Mouse (Mus musculus): ENCODE measurements around the gene 2310033P09Rik. TPM values are rescaled to one million over a fixed set of nuclear protein-coding genes. Genes with fewer than 3 reads are reported as not detected.
"Not testable (repeated sequence)": the region's sequence is repeated elsewhere in the genome, so short reads cannot be mapped to it uniquely, and the experiment has no call there.

The 2310033P09Rik gene
- polyA plus RNA-seq, 1 experiment from 2014 or later = 33.6 TPM

- ATAC-seq (ENCODE audit: low FRiP score, low TSS enrichment) = peak; percentile 95
- H3K9ac ChIP-seq (replicated peaks; ENCODE audit: low read length) = peak overlapping the region; percentile 82
- no peaks in the 10 kb centered on the region for H3K9me3 ChIP-seq (ENCODE audit: low read length)
Observed at GRCm38 (mm10) chr11:59191231-59192058, 16.7 kb upstream of the 2310033P09Rik start.

DNA sequence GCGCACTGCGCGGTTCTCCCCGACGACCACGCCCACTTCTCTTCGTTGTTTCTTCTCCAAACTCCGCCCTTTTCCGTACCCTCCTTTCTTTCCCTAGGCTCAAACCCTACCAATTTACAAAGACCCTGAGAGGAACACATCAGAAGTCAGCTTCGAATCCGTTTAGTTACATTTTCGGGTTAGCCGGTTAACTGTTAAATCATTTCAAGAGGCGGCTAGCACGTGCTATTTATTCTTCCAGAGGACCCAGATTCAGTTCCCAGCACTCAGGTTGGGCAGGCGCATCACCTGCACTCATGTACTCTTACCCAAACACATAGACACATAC is 16.1 kb upstream of the 2310033P09Rik start, which contains the start of gene Guk1:
TSS of gene Guk1 (minus strand) at position 154 of the 328 bp plus-strand sequence.
- Histone ChIP-seq H3K9me3 (ENCODE audit: low read length) (no peaks in the 10 kb centered on the region), H3K4me3 (ENCODE audit: low read length) (peak within 1 kb of the TSS; percentile 69), H3K9ac (replicated peaks; ENCODE audit: low read length) (peak within 1 kb of the TSS; percentile 82), H3K4me1 (ENCODE audit: insufficient read depth, low read length) (peaks cover 4% of the 10 kb centered on the region), H3K36me3 (ENCODE audit: insufficient read depth, low read length) (no peaks in the 10 kb centered on the region), H3K4me2 (replicated peaks; ENCODE audit: low read depth, low read length) (peak within 1 kb of the TSS; percentile 70), H3K27me3 (ENCODE audit: insufficient read depth, low read length) (no peaks in the 10 kb centered on the region; the same call in 1 of the 2 replicates), H3K27ac (ENCODE audit: low read length) (peak within 1 kb of the TSS; percentile 92)
- ATAC-seq (ENCODE audit: low FRiP score, low TSS enrichment) = 0 out of 2 replicates have a peak, but pooled peaks have one; percentile 5
- WGBS = 6% methylated on average over 16 of the region's 16 CpGs

More at GRCm38 (mm10) chr11:59191231-59192058, 16.7 kb upstream of the 2310033P09Rik start:
- Histone ChIP-seq H3K27me3 (ENCODE audit: insufficient read depth, low read length) (no peaks in the 10 kb centered on the region; the same call in 1 of the 2 replicates), H3K36me3 (ENCODE audit: insufficient read depth, low read length) (no peaks in the 10 kb centered on the region), H3K27ac (ENCODE audit: low read length) (peak overlapping the region; percentile 92), H3K4me1 (ENCODE audit: insufficient read depth, low read length) (peaks cover 4% of the 10 kb centered on the region), H3K4me3 (ENCODE audit: low read length) (peak overlapping the region; percentile 69), H3K4me2 (replicated peaks; ENCODE audit: low read depth, low read length) (peak overlapping the region; percentile 70)
- under 1% methylated on average over 40 of the region's 59 CpGs for WGBS

- Histone ChIP-seq H3K9me3 (ENCODE audit: low read length) (no peaks in the 10 kb centered on the region), H3K27ac (ENCODE audit: low read length) (no peak overlapping the region)
- ATAC-seq (ENCODE audit: low FRiP score, low TSS enrichment) = no peak
Observed at GRCm38 (mm10) chr11:59196230-59196629, 11.9 kb upstream of the 2310033P09Rik start.

DNA sequence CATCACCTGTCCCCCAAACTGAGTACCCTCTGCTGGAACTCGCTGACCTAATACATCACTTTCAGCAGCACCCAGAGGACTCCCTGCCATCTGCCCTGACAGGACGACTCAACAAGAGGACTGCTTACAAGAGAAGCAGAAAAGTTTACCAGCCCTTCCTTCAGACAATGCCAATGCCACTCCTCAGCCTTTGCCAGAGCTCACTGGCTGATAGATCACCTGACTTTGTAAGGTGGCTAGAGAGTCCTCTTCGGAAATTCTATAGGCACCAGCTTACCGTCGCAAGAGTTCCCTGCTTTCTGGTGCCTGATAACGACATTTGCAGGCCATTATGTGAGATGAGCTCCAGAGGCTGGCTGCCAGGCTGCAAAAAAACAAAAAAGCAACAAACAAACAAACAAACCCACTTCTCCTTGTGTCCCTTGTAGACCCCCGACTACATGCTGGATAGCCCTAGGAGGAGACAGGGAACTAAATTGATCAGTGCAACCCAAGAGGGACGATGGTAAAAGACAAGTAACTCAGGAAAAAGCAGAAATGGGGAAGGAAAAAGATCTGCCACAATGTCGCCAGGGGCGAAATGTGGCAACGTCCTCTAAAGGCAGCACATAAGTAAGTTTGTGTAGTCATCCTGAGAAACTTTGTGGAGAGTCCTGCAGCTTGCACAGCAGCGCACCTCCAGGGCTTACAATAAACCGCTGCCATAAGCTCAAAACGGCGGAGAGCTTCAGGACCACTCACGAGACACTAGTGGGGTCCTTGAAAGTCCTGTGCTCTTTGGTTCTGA is 6.7 kb upstream of the 2310033P09Rik start:
- ATAC-seq (ENCODE audit: low FRiP score, low TSS enrichment) = 0 out of 2 replicates have a peak, but pooled peaks have one; percentile 4
- 30% methylated on average over 16 of the region's 16 CpGs for WGBS
- peak overlapping the region; percentile 88 for H3K4me2 ChIP-seq (replicated peaks; ENCODE audit: low read depth, low read length)
- H3K4me3 ChIP-seq (ENCODE audit: low read length) = peak overlapping the region; percentile 91
- peaks cover 13% of the 10 kb centered on the region for H3K4me1 ChIP-seq (ENCODE audit: insufficient read depth, low read length)
- peaks cover 10% of the 10 kb centered on the region for H3K36me3 ChIP-seq (ENCODE audit: insufficient read depth, low read length)
- H3K27ac ChIP-seq (ENCODE audit: low read length) = peak overlapping the region; percentile 78
- H3K9ac ChIP-seq (replicated peaks; ENCODE audit: low read length) = peak overlapping the region; percentile 89
- H3K27me3 ChIP-seq (ENCODE audit: insufficient read depth, low read length) = no peaks in the 10 kb centered on the region
- H3K9me3 ChIP-seq (ENCODE audit: low read length) = no peaks in the 10 kb centered on the region

More at GRCm38 (mm10) chr11:59196230-59196629, 11.9 kb upstream of the 2310033P09Rik start:
- no peak overlapping the region for H3K4me3 ChIP-seq (ENCODE audit: low read length)
- H3K9ac ChIP-seq (replicated peaks; ENCODE audit: low read length) = no peak overlapping the region
- H3K27me3 ChIP-seq (ENCODE audit: insufficient read depth, low read length) = no peaks in the 10 kb centered on the region; the same call in 1 of the 2 replicates
- H3K4me1 ChIP-seq (ENCODE audit: insufficient read depth, low read length) = peaks cover 4% of the 10 kb centered on the region
- H3K36me3 ChIP-seq (ENCODE audit: insufficient read depth, low read length) = no peaks in the 10 kb centered on the region; the same call in 1 of the 2 replicates
- H3K4me2 ChIP-seq (replicated peaks; ENCODE audit: low read depth, low read length) = no peak overlapping the region

- H3K4me1 ChIP-seq (ENCODE audit: insufficient read depth, low read length) = peaks cover 13% of the 10 kb centered on the region
- peak within 1 kb of the TSS; percentile 78 for H3K27ac ChIP-seq (ENCODE audit: low read length)
- no peaks in the 10 kb centered on the region for H3K27me3 ChIP-seq (ENCODE audit: insufficient read depth, low read length)
- no peaks in the 10 kb centered on the region for H3K9me3 ChIP-seq (ENCODE audit: low read length)
- peak within 1 kb of the TSS; percentile 89 for H3K9ac ChIP-seq (replicated peaks; ENCODE audit: low read length)
- H3K4me2 ChIP-seq (replicated peaks; ENCODE audit: low read depth, low read length) = peak within 1 kb of the TSS; percentile 88
- under 1% methylated on average over 63 of the region's 63 CpGs for WGBS
- H3K4me3 ChIP-seq (ENCODE audit: low read length) = peak within 1 kb of the TSS; percentile 91
- H3K36me3 ChIP-seq (ENCODE audit: insufficient read depth, low read length) = peaks cover 12% of the 10 kb centered on the region
- peak; percentile 93 for ATAC-seq (ENCODE audit: low FRiP score, low TSS enrichment)
Observed at GRCm38 (mm10) chr11:59202081-59202995, 5.8 kb upstream of the 2310033P09Rik start, which contains the start of gene Mrpl55. TSS of gene Mrpl55 (plus strand) at chr11:59202486.

DNA sequence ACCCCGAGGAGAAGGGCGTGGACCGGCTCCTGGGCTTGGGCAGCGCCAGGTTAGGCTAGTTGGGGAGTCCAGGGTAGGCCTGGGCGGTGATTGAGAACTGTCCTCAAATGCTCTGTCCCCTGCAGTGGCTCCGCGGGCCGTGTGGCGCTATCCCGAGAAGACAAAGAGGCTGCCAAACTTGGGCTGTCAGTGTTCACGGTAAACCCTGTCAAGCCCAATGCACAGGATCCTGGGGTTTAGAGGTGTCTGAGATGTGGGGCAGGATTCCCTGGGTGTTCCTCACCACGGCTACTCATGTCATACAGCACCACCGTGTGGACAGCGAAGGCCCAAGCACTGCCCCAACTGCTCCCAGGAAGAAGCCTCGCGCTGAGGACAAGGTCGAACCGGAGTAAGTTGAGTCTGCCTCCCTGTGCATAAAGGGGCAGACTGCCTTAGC is 901 bp downstream of the 2310033P09Rik start:
- 6% methylated on average over 18 of the region's 18 CpGs for WGBS
- Histone ChIP-seq H3K27ac (ENCODE audit: low read length) (peak overlapping the region; percentile 91), H3K9ac (replicated peaks; ENCODE audit: low read length) (peak overlapping the region; percentile 81), H3K4me3 (ENCODE audit: low read length) (peak overlapping the region; percentile 66), H3K9me3 (ENCODE audit: low read length) (no peaks in the 10 kb centered on the region), H3K4me1 (ENCODE audit: insufficient read depth, low read length) (peaks cover 21% of the 10 kb centered on the region; the same call in 1 of the 2 replicates), H3K27me3 (ENCODE audit: insufficient read depth, low read length) (no peaks in the 10 kb centered on the region), H3K4me2 (replicated peaks; ENCODE audit: low read depth, low read length) (peak overlapping the region; percentile 87), H3K36me3 (ENCODE audit: insufficient read depth, low read length) (peaks cover 40% of the 10 kb centered on the region)
- ATAC-seq (ENCODE audit: low FRiP score, low TSS enrichment) = peak; percentile 81

DNA sequence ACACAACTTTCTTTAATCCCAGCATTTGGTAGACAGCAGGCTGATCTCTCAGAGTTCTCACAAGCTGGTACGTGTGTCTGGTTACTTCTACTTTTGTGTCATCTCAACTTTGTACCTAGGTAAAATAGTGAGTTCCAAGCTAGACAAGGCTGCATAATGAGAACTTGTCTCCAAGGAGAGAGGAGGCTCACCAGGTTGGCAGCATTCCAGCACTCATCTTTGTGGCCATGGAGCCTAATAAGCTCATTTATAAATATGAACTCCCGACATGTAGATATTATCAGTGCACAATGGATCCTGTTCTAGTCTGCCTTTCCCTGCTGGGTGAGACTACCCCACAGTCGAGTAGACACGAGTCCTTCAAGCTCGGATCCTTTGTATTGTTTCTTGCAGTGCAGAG is 1.5 kb downstream of the 2310033P09Rik start:
- ATAC-seq (ENCODE audit: low FRiP score, low TSS enrichment) = no peak
- H3K27ac ChIP-seq (ENCODE audit: low read length) = no peak overlapping the region
- H3K4me3 ChIP-seq (ENCODE audit: low read length) = peak overlapping the region; percentile 66; the same call in 1 of the 2 replicates
- no peaks in the 10 kb centered on the region for H3K9me3 ChIP-seq (ENCODE audit: low read length)
- H3K4me2 ChIP-seq (replicated peaks; ENCODE audit: low read depth, low read length) = peak overlapping the region; percentile 87
- WGBS = 64% methylated on average over 5 of the region's 5 CpGs
- H3K9ac ChIP-seq (replicated peaks; ENCODE audit: low read length) = no peak overlapping the region
- H3K4me1 ChIP-seq (ENCODE audit: insufficient read depth, low read length) = peaks cover 21% of the 10 kb centered on the region; the same call in 1 of the 2 replicates
- H3K36me3 ChIP-seq (ENCODE audit: insufficient read depth, low read length) = peaks cover 46% of the 10 kb centered on the region
- H3K27me3 ChIP-seq (ENCODE audit: insufficient read depth, low read length) = no peaks in the 10 kb centered on the region

GRCm38 (mm10) chr11:59210020-59210419 is 1.9 kb downstream of the 2310033P09Rik start:
- Histone ChIP-seq H3K27me3 (ENCODE audit: insufficient read depth, low read length) (no peaks in the 10 kb centered on the region), H3K4me3 (ENCODE audit: low read length) (no peak overlapping the region), H3K4me2 (replicated peaks; ENCODE audit: low read depth, low read length) (no peak overlapping the region), H3K9ac (replicated peaks; ENCODE audit: low read length) (no peak overlapping the region), H3K36me3 (ENCODE audit: insufficient read depth, low read length) (peaks cover 49% of the 10 kb centered on the region), H3K9me3 (ENCODE audit: low read length) (no peaks in the 10 kb centered on the region), H3K27ac (ENCODE audit: low read length) (no peak overlapping the region), H3K4me1 (ENCODE audit: insufficient read depth, low read length) (peaks cover 21% of the 10 kb centered on the region; the same call in 1 of the 2 replicates)
- WGBS = 78% methylated on average over 4 of the region's 4 CpGs
- no peak for ATAC-seq (ENCODE audit: low FRiP score, low TSS enrichment)

DNA sequence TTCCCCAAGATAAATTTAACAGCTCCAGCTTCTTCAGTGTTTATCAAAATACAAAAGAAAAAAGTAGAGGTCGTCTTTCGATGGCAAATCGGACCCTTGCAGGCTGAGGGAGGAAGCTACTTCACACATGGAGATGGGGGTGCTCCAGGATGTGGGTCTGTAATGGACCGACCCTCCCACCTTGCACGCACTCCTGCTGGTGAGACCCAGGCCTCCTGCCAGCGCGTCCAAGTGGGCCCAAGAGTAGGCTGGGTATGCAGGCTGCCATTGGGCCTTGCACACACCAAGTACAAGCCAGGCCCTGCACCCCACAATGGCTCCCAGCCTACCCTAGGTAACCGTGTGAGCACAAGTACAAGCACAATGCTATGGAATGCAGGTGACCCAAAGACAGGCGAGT is 3.4 kb downstream of the 2310033P09Rik start:
- not testable (repeated sequence) for H3K4me2 ChIP-seq (replicated peaks; ENCODE audit: low read depth, low read length); H3K27ac ChIP-seq (ENCODE audit: low read length); H3K9ac ChIP-seq (replicated peaks; ENCODE audit: low read length); H3K27me3 ChIP-seq (ENCODE audit: insufficient read depth, low read length); H3K9me3 ChIP-seq (ENCODE audit: low read length); ATAC-seq (ENCODE audit: low FRiP score, low TSS enrichment); H3K4me3 ChIP-seq (ENCODE audit: low read length)
- H3K36me3 ChIP-seq (ENCODE audit: insufficient read depth, low read length) = peaks cover 42% of the 10 kb centered on the region
- 86% methylated on average over 9 of the region's 9 CpGs for WGBS
- peaks cover 21% of the 10 kb centered on the region; the same call in 1 of the 2 replicates for H3K4me1 ChIP-seq (ENCODE audit: insufficient read depth, low read length)
